Mouse (Mus musculus): ENCODE measurements around the gene Trappc5.

The Trappc5 gene

DNA sequence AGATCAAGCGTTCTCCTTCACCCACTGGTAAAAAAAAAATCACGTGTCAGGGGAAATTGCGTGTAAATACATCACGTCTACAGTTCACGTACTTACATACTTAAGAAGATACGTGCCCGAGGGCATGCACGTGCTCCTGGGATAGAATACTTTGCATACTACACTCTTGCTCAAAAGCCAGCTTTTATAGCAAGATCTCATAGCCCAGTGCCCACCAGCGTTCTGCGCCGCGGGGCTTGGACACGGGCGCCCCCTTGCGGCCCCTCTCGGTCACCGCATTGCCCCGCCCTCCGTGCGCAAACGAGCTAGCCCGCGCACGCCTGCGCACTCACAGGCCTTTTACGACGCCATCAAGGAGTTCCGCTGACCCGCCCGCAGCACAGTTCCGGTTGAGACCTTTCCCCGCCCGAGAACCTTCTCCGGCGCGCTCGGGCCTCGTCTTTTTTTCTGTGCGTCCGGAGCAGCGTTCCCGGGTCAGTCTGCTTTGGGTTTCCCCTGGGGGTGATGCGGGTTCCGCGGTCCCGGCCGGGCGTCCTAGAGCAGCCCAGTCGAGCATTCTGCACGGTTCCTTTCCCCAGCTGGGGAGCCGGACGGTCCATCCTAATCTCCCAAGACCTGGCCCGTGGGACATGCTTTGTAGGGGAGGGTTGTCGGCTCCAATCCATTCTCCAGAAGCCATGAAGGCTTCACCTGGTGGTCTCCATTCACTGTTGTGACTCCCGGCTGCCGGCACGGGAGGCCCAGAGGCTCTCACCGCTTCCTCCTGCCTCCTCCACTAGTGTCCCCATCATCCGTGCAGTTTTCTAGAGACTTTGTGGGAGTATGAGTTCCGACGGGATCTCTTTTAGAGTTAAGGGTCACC is at the start of gene Trappc5:
Gene Trappc5, plus strand, starts transcription at position 169 of the 862 bp plus-strand sequence.
- DNase-seq (ENCODE audit: low read depth, low spot score) = peak; percentile 84

DNA sequence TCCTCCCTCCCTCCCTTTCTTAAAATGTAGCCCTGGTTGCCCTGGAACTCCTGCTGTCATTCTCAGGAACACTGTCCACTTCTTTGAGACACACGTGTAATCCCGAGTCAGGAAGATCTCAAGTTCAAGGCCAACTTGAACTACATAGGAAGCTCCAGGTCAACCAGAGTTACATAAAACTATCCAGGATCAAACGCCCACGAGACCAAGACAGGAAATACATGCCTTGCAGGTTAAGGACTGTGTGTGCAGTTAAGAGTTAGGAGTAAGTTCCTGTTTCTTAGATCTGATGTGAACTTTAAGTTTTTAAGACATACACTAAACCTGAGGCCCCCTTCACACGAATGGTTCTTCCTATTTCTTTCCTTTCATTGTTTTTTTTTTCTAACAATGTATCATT is 49.1 kb upstream of the Trappc5 start:
- no peak for DNase-seq (ENCODE audit: low read depth, low spot score)

- no peak for DNase-seq (ENCODE audit: low read depth, low spot score)
Measured at GRCm38 (mm10) chr8:3628014-3628413, 48.1 kb upstream of the Trappc5 start.

- peak; percentile 22 for DNase-seq (ENCODE audit: low read depth, low spot score)
Measured at GRCm38 (mm10) chr8:3630647-3631477, 45.2 kb upstream of the Trappc5 start, which contains the start of gene Stxbp2. Gene Stxbp2 (plus strand): TSS chr8:3630955.

DNA sequence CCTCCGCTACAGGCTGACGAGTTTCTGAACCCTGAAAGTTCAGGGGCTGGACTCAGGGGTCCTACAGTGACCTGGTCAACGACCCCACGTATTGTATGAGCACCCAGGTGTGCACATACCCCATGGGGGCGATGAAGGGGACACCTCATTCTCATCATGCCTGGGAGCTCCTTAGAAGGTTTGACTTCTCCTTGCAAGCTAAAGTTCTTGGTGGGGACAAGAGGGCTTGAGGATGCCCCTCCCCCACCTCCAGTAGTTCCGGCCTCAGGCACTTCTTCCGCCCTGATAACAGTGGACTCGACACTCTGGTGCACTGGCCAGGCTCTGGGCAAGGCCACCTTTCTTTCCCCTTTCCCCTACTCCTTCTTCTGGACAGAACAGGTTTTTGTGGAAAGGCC is 44.6 kb upstream of the Trappc5 start:
- no peak for DNase-seq (ENCODE audit: low read depth, low spot score)

DNA sequence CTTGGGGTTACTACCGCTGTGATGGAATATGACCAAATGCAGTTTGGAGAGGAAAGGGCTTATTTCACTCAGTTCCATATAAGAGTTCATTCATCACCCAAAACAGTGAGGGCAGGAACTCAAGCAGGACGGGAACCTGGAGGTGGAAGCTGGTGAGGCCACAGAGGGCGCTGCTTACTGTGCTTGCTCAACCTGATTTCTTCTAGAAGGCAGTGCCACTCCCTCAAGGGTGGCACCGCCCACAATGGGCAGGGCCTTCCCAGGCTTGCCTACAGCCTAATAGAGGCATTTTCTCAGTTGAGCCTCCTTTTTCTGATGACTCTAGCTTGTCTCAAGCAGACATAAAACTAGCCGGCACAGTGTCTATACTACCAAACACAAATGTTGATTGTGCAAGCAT is 30.3 kb upstream of the Trappc5 start:
- DNase-seq (ENCODE audit: low read depth, low spot score) = no peak

GRCm38 (mm10) chr8:3646824-3647531 is 29.1 kb upstream of the Trappc5 start:
- no peak for DNase-seq (ENCODE audit: low read depth, low spot score)

DNA sequence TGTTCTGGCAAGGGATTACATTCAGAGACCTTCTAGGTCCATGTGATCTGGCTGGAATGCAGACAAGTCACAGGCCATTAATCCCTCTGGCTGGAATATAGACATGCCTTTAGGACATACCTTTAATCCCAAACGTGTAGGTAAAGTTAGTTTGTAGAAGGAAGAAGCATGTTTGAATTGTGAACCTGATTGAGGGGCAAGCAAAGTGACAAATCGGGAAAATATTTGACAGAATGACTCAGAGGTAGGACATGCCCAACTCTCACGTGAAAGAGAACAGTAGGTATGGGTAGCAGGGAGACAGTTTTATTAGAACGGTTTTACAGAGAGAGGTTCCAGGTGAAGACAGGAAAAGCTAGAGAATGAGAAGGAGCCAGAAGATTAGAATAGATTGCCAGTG is 28.5 kb upstream of the Trappc5 start:
- no peak for DNase-seq (ENCODE audit: low read depth, low spot score)

- DNase-seq (ENCODE audit: low read depth, low spot score) = no peak
Measured at GRCm38 (mm10) chr8:3648268-3648667, 27.8 kb upstream of the Trappc5 start.

DNA sequence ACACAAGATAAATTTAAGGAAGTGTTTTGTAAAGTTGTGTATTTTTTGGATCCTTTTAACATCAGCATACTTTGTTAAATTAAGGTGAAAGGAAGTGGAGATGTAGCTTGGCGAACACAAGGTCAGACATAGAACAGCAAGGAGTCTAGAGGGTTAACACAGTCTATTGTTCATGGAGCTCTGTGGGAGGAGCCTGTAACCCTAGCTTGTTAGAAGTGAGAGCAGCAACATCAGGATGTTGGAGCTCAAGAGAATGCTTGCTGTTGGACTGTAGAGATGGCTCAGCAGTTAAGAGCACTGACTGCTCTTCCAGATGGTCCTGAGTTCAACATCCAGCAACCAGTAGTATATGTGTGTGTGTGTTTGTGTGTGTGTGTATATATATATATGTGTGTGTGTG is 27.1 kb upstream of the Trappc5 start:
- no peak for DNase-seq (ENCODE audit: low read depth, low spot score)

- no peak for DNase-seq (ENCODE audit: low read depth, low spot score)
Measured at GRCm38 (mm10) chr8:3652845-3653244, 23.3 kb upstream of the Trappc5 start.

- no peak for DNase-seq (ENCODE audit: low read depth, low spot score)
Measured at GRCm38 (mm10) chr8:3654726-3655508, 21.2 kb upstream of the Trappc5 start.

DNA sequence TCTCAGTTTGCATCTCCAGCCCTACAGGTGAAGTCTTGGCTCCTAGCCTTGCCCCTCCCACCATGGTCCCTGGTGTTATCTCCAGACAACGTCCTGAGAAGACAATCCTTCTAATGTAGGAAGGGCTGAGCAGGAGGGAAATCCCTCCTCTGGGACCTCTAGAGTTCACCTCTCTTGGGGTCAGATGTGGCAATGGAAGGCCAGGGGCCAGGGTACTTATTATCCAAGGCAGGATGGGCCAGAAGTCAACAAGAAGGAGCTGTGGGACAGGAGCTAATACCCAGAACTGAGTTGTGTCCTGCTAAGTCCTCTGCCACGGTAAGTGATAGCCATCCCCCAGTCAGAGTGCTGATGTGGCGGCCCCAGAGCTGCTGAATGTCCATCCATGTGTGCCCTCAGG is 20.6 kb upstream of the Trappc5 start, which contains the start of gene Retn:
Gene Retn, plus strand, starts transcription at position 245 of the 400 bp plus-strand sequence.
- DNase-seq (ENCODE audit: low read depth, low spot score) = no peak

- DNase-seq (ENCODE audit: low read depth, low spot score) = no peak
Measured at GRCm38 (mm10) chr8:3656725-3657381, 19.2 kb upstream of the Trappc5 start.

GRCm38 (mm10) chr8:3660889-3661288 is 15.2 kb upstream of the Trappc5 start:
- DNase-seq (ENCODE audit: low read depth, low spot score) = no peak

DNA sequence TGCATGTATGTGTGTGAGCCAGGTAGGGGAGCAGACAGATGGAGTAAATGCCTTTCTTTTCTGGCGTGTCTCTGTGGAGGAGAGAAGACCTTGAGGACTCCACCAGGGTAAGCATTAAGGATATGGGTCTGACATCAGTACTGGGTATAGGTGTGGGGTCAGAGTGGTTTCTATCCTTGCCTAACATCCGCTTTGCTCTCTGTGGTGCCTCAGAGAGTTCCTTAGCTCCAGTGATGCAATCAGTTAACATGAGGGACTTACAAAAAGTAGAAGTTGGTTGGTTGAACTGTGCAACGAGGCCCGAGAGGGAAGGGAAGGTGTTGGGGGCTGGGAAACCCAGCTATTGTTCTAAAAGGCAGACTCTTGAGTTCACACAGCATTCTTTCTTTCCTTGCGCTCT is 11.7 kb upstream of the Trappc5 start:
- no peak for DNase-seq (ENCODE audit: low read depth, low spot score)

DNA sequence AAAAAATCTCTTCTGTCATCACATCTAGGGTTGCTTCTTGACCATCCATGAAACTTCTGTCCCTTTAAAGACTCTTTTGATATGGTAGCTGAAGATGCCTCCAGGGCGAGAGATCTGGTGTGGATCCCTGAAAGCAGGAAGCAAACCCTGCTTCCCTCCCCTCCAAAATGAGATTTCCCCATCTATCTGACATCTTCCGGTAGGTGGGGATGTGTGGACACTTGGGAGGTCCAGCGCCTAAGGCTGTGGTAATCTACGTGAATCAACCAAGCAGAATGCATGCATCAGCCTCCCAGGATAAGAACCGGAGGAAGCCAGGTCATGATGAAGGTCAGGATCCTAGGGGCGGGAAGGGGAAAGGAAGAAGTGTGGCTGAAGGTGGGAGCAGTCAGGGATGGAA is 10.6 kb upstream of the Trappc5 start, which contains the start of gene Mcemp1:
Gene Mcemp1, plus strand, starts transcription at position 248 of the 400 bp plus-strand sequence.
- DNase-seq (ENCODE audit: low read depth, low spot score) = no peak

- no peak for DNase-seq (ENCODE audit: low read depth, low spot score)
Measured at GRCm38 (mm10) chr8:3670388-3670787, 5.7 kb upstream of the Trappc5 start.

GRCm38 (mm10) chr8:3671980-3672491 is 4.1 kb upstream of the Trappc5 start, which contains the start of gene Fcor:
Gene Fcor (minus strand): TSS chr8:3672362.
- peak; percentile 70 for DNase-seq (ENCODE audit: low read depth, low spot score)

DNA sequence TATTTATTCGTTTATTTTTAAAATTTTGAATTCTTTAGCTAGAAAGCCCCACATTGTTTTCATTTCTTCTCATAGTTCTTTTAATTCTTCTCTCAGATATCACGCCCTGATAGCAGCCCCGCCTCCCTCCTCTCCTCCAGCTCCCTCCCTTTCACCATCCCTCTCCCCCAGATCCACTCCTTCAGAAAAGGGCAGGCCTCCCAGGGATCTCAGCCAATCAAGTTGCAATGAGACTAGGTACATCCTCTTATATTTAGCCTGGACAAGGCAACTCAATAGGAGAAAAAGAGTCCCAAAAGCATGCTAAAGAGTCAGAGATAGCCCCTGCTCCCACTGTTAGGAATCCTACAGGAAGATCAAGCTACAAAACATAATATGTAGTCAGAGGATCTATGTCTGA is 1.4 kb upstream of the Trappc5 start:
- no peak for DNase-seq (ENCODE audit: low read depth, low spot score)

Data from brain, embryonic 18.5 days (tissue).